Mouse (Mus musculus): ENCODE measurements around the gene Gm5286.
A peak's percentile ranks its signal among the peaks of the same experiment; 100 is the strongest.
"Not testable (repeated sequence)": the region's sequence is repeated elsewhere in the genome, so short reads cannot be mapped to it uniquely, and the experiment has no call there.

Gm5286 gene

GRCm38 (mm10) chr3:94196414-94196813, at the start of gene Gm5286:
Gene Gm5286 (plus strand): TSS chr3:94196714.
- DNase-seq (ENCODE audit: low read depth, low spot score) = not testable (repeated sequence)

GRCm38 (mm10) chr3:94167351-94167750, 29.2 kb upstream of the Gm5286 start:
- peak; percentile 89 for DNase-seq (ENCODE audit: low read depth, low spot score)

GRCm38 (mm10) chr3:94178093-94178492, 18.4 kb upstream of the Gm5286 start, which contains the start of gene Gm10696:
Gene Gm10696 (minus strand): TSS chr3:94178193.
- DNase-seq (ENCODE audit: low read depth, low spot score) = not testable (repeated sequence)
